Mouse (Mus musculus) stomach, embryonic 15.5 days (tissue): ENCODE measurements around the gene Aqr. TPM values are rescaled to one million over a fixed set of nuclear protein-coding genes. Genes with fewer than 3 reads are reported as not detected.
"Not testable (repeated sequence)": the region's sequence is repeated elsewhere in the genome, so short reads cannot be mapped to it uniquely, and the experiment has no call there.

Source experiments
- ATAC-seq: fragments of 200-750 bp; cut with Nextera tagmentation; 2 replicates; pipeline ENCODE4 v1.8.0; 2017; ENCODE audit warnings: low read depth, moderate number of reproducible peaks, moderate TSS enrichment; ENCODE audit not compliant: insufficient read depth, low FRiP score
- H3K27ac ChIP-seq: fragments of 300-500 bp; sonication (generic); 2 replicates; pipeline ENCODE4 v1.5.1; 2015; ENCODE audit warnings: mild to moderate bottlenecking, inconsistent platforms
- H3K27me3 ChIP-seq: fragments of 300-500 bp; sonication (generic); replicated peaks from 2 replicates; pipeline ENCODE4 v1.6.1; 2015; ENCODE audit warnings: inconsistent platforms
- H3K36me3 ChIP-seq: fragments of 300-500 bp; sonication (generic); 2 replicates; pipeline ENCODE4 v1.6.1; 2015; ENCODE audit warnings: inconsistent platforms
- H3K4me1 ChIP-seq: fragments of 300-500 bp; sonication (generic); 2 replicates; pipeline ENCODE4 v1.6.1; 2015; ENCODE audit warnings: inconsistent platforms
- H3K4me2 ChIP-seq: fragments of 300-500 bp; sonication (generic); 2 replicates; pipeline ENCODE4 v1.6.1; 2015; ENCODE audit warnings: mild to moderate bottlenecking, inconsistent platforms
- H3K4me3 ChIP-seq: fragments of 300-500 bp; sonication (generic); replicated peaks from 2 replicates; pipeline ENCODE4 v1.5.1; 2015; ENCODE audit warnings: inconsistent platforms
- H3K9ac ChIP-seq: fragments of 300-500 bp; sonication (generic); 2 replicates; pipeline ENCODE4 v1.6.1; 2015; ENCODE audit warnings: inconsistent platforms
- H3K9me3 ChIP-seq: fragments of 300-500 bp; sonication (generic); 2 replicates; pipeline ENCODE4 v1.6.1; 2016; ENCODE audit warnings: inconsistent platforms
- WGBS: fragments of 180-500 bp; shearing (Covaris S2); methylation state at CpG from one replicate; pipeline ENCODE4 v1.1.7; 2015; 5-methylcytosine and 5-hydroxymethylcytosine counted together
- polyA plus RNA-seq: library from polyadenylated mRNA; unstranded; fragments of >200 nt; fragmentation: Nextera tagmentation; extraction: Ambion mirVana; gene quantifications from 2 replicates; pipeline ENCODE4 v1.2.1, GENCODE M21; 2015

The Aqr gene
- 39.4 TPM in 2 replicates for polyA plus RNA-seq

DNA sequence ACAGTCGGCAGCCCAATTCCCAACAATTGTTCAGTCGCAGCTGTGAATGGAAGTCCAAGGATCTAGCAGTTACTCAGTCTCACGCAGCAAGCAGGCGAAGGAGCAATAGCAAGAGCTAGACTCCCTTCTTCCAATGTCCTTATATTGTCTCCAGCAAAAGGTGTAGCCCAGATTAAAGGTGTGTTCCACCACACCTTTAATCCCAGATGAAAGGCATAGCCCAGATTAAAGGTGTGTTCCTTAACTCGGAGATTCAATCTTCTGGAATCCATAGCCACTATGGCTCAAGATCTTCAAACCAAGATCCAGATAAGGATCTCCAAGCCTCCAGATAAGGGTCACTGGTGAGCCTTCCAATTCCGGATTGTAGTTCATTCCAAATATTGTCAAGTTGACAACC, at the start of gene Aqr:
Aqr (minus strand) TSS at position 101 of the 400 bp plus-strand sequence.
- H3K4me1 ChIP-seq, H3K36me3 ChIP-seq, H3K4me2 ChIP-seq, H3K27ac ChIP-seq, ATAC-seq, H3K4me3 ChIP-seq, H3K9me3 ChIP-seq, H3K9ac ChIP-seq, H3K27me3 ChIP-seq: not testable (repeated sequence)
- WGBS = 88% methylated on average over 1 of the region's 6 CpGs

DNA sequence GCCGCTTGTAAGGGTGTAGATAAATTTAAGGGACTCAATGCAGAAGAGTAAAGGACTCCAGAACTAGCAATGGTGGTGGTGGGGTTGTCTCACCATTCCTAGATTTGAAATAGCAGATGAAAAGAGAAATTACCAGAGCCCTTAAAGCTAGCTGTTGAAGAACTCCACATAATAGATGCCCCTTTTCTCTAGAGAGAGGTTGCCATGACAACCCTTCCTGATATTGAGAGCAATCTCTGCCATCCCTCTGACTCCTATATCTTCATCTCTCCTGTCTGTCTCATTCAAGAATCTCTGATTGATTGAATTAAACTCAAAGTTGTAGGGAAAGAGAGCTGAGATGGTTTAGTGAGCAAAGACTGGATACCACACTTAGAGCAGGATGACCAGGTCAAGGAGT, 49.7 kb upstream of the Aqr start:
- Histone ChIP-seq H3K9ac (no peak overlapping the region), H3K4me2 (no peak overlapping the region), H3K27me3 (no peaks in the 10 kb centered on the region), H3K4me3 (no peak overlapping the region), H3K4me1 (no peaks in the 10 kb centered on the region), H3K36me3 (no peaks in the 10 kb centered on the region), H3K9me3 (no peaks in the 10 kb centered on the region), H3K27ac (no peak overlapping the region)
- no peak for ATAC-seq
- WGBS = 77% methylated on average over 1 of the region's 1 CpGs

GRCm38 (mm10) chr2:114235584-114235983, 48.8 kb upstream of the Aqr start:
- no peak overlapping the region for H3K27ac ChIP-seq
- WGBS = 73% methylated on average over 3 of the region's 3 CpGs
- no peaks in the 10 kb centered on the region for H3K9me3 ChIP-seq
- H3K27me3 ChIP-seq = no peaks in the 10 kb centered on the region
- H3K4me2 ChIP-seq = no peak overlapping the region
- no peaks in the 10 kb centered on the region for H3K4me1 ChIP-seq
- H3K4me3 ChIP-seq = no peak overlapping the region
- no peaks in the 10 kb centered on the region for H3K36me3 ChIP-seq
- no peak for ATAC-seq
- H3K9ac ChIP-seq = no peak overlapping the region

DNA sequence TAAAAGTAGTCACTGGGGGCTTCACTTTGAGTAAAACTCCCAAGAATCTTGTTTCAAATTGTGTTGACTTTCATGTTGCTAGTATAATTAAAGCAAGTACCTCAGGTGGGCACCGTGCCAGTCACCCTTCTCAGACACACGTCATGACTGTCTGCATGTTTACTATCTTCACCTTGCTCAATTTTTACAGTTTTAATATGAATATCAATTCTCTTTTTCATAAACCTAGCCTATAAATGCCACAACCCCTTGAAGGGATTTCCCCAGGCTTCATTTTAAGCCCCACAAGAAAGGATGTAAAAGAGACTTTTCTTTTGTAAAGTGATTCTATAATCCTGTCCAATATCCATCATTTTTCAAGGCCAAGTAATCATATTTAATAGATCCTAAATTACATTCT, 44.4 kb upstream of the Aqr start:
- Histone ChIP-seq H3K9ac (no peak overlapping the region), H3K4me1 (no peaks in the 10 kb centered on the region), H3K27ac (no peak overlapping the region), H3K27me3 (no peaks in the 10 kb centered on the region), H3K4me2 (no peak overlapping the region), H3K36me3 (no peaks in the 10 kb centered on the region), H3K9me3 (no peaks in the 10 kb centered on the region), H3K4me3 (no peak overlapping the region)
- WGBS = 66% methylated on average over 2 of the region's 2 CpGs
- no peak for ATAC-seq

GRCm38 (mm10) chr2:114228672-114229071, 41.8 kb upstream of the Aqr start:
- WGBS = 80% methylated on average over 2 of the region's 2 CpGs
- H3K4me2 ChIP-seq = no peak overlapping the region
- no peak overlapping the region for H3K4me3 ChIP-seq
- no peak overlapping the region for H3K9ac ChIP-seq
- H3K27ac ChIP-seq = no peak overlapping the region
- H3K36me3 ChIP-seq = no peaks in the 10 kb centered on the region
- H3K27me3 ChIP-seq = no peaks in the 10 kb centered on the region
- no peaks in the 10 kb centered on the region for H3K9me3 ChIP-seq
- no peak for ATAC-seq
- H3K4me1 ChIP-seq = no peaks in the 10 kb centered on the region

- H3K27ac ChIP-seq = no peak overlapping the region
- H3K4me3 ChIP-seq = no peak overlapping the region
- ATAC-seq = no peak
- 0 out of 2 replicates have a peak, but pooled peaks cover 2% of the 10 kb centered on the region for H3K4me1 ChIP-seq
- no peaks in the 10 kb centered on the region for H3K36me3 ChIP-seq
- H3K9me3 ChIP-seq = no peaks in the 10 kb centered on the region
- H3K9ac ChIP-seq = no peak overlapping the region
- WGBS = 55% methylated on average over 6 of the region's 6 CpGs
- H3K27me3 ChIP-seq = no peaks in the 10 kb centered on the region
- no peak overlapping the region for H3K4me2 ChIP-seq
Observed at GRCm38 (mm10) chr2:114205036-114205435, 18.2 kb upstream of the Aqr start.

GRCm38 (mm10) chr2:114201574-114201973, 14.8 kb upstream of the Aqr start:
- ATAC-seq = no peak
- Histone ChIP-seq H3K27me3 (no peaks in the 10 kb centered on the region), H3K9ac (peak overlapping the region; percentile 67; the same call in 1 of the 2 replicates), H3K27ac (no peak overlapping the region), H3K36me3 (peaks cover 6% of the 10 kb centered on the region; the same call in 1 of the 2 replicates), H3K9me3 (no peaks in the 10 kb centered on the region), H3K4me2 (peak overlapping the region; percentile 66), H3K4me3 (peak overlapping the region; percentile 90), H3K4me1 (peaks cover 7% of the 10 kb centered on the region; the same call in 1 of the 2 replicates)
- 34% methylated on average over 4 of the region's 4 CpGs for WGBS

GRCm38 (mm10) chr2:114200932-114201559, 14.2 kb upstream of the Aqr start, which contains the start of gene Zfp770:
Zfp770 (minus strand) TSS chr2:114201469.
- ATAC-seq = peak; percentile 84
- Histone ChIP-seq H3K27me3 (no peaks in the 10 kb centered on the region), H3K4me1 (peaks cover 7% of the 10 kb centered on the region; the same call in 1 of the 2 replicates), H3K36me3 (peaks cover 6% of the 10 kb centered on the region), H3K27ac (peak within 1 kb of the TSS; percentile 67; the same call in 1 of the 2 replicates), H3K9ac (peak within 1 kb of the TSS; percentile 67), H3K4me3 (peak within 1 kb of the TSS; percentile 90), H3K9me3 (no peaks in the 10 kb centered on the region), H3K4me2 (peak within 1 kb of the TSS; percentile 66)
- WGBS = 1% methylated on average over 36 of the region's 36 CpGs

DNA sequence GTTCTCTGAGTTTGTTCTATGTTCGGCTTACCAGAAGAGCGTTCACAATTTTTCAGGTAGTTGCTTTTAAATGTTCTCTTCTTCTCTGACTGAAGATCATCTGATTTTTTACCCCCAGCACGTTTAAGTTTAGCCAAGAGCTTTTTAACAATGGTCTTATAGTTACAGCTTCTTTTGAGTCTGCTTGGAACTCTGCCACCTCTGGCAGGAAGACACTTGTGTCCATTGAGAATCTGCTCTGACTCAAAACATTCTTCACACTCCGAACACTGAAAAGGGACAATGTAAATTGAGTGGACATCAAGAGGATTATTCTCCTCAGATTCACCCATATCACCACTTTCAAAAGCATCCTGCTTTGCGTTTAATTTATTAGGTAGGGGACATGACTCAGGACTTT, 9.6 kb upstream of the Aqr start:
- peaks cover 7% of the 10 kb centered on the region; the same call in 1 of the 2 replicates for H3K4me1 ChIP-seq
- no peak for ATAC-seq
- H3K27me3 ChIP-seq = no peaks in the 10 kb centered on the region
- H3K4me2 ChIP-seq = no peak overlapping the region
- no peak overlapping the region for H3K27ac ChIP-seq
- H3K4me3 ChIP-seq = no peak overlapping the region
- 85% methylated on average over 5 of the region's 5 CpGs for WGBS
- H3K36me3 ChIP-seq = peaks cover 8% of the 10 kb centered on the region
- no peak overlapping the region for H3K9ac ChIP-seq
- no peaks in the 10 kb centered on the region for H3K9me3 ChIP-seq

DNA sequence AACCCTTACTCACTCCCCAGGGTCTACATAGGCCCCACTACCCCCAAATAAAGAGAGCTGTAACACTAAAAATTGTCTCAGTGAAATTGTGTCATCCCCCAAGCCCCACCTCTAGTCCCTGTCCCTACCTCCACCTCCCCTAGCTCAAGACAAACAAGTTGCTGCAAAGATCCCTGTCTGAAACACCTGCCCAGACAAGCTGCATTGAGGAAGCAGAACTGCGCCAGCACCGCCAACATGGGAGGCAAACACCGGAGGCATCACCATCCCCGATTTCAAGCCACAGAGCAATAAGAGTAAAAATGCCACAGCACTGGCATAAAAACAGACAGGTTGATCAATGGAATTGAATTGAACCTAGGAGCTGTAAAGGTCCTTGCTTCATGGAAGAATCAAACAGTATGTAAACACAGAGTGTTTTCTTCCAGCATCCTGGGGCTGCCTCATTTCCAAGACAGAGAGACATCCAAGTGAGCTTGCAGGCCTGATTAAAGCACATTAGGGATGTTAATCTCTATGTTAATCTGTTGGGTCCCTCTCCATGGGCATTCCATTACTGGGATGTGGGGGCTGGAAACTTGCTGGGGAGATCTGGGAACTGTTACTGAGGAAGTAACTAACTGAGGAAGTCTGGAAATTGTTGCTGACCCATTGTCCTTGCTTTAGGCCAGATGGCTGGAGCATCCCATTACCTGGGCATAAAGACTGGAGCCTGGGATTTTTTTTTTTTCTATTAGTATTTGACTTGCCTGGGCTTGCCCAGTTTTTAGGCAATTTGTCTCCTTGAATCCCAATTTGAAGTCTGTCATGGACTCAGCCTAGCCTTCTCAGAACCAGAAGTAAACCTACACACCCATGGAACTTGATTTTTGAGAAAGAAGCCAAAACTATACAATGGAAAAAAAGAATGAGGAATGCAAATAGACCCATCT, 8.8 kb downstream of the Aqr start:
- WGBS = 61% methylated on average over 4 of the region's 4 CpGs
- H3K36me3 ChIP-seq = no peaks in the 10 kb centered on the region

DNA sequence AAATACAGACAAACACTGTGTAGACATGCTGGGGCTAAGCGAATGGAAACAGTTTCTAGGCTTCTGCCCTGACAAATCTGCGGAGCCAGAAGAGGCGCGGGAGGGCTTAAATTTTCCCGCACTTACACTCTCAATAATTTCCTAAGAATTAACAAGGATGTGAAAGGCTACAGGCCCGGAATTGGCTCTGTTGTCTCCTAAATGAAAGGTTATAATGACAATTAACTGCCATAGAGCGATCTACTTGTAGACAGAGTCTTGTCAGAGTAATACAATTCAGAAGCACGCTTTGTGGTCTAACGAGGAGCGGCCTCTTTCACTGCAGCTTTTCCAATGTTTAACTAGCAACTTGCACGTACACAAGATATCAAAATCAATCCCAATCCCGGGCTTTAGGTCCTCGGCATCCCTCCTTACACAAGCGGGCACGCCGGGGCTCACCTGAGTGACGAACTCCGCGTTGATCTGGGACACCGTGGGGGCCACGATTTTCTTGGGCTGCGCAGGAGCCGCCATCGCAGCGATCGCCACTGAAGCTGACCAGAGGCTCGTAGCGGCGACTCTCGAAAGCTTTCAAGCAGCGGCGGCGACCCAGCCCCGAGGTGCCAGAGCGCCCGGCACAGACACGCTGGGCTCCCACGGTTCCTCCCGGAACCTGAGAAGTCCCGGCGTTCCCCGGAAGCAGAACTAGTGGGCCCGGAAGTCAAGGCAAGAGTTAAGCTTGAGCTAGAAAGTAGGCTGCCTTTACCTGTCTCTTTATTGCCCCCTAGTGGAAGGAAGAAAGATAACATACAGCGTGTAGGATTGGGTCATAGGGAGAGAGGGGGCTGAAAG, 12.0 kb downstream of the Aqr start:
- Histone ChIP-seq H3K9me3 (no peaks in the 10 kb centered on the region), H3K4me2 (peak overlapping the region; percentile 73), H3K27me3 (no peaks in the 10 kb centered on the region), H3K4me1 (peaks cover 8% of the 10 kb centered on the region; the same call in 1 of the 2 replicates), H3K36me3 (no peaks in the 10 kb centered on the region; the same call in 1 of the 2 replicates), H3K27ac (no peak overlapping the region), H3K4me3 (peak overlapping the region; percentile 83), H3K9ac (peak overlapping the region; percentile 76)
- WGBS = under 1% methylated on average over 44 of the region's 44 CpGs
- peak; percentile 95 for ATAC-seq

More for the DNA sequence above, 8.8 kb downstream of the Aqr start:
- Histone ChIP-seq H3K27me3 (no peaks in the 10 kb centered on the region), H3K4me3 (no peak overlapping the region), H3K4me2 (no peak overlapping the region), H3K9me3 (no peaks in the 10 kb centered on the region), H3K9ac (no peak overlapping the region), H3K4me1 (peaks cover 8% of the 10 kb centered on the region; the same call in 1 of the 2 replicates), H3K27ac (no peak overlapping the region)
- no peak for ATAC-seq
